Mouse (Mus musculus) hindbrain, embryonic 10.5 days (tissue): ENCODE measurements at regions not wholly inside any gene's neighbourhood (a gene's known extent, or its start where the extent isn't known, plus 50 kb on each side); places are given as distances from the start of the nearest gene placed in this dataset.

Experiments used
- DNase-seq: peaks from one replicate; pipeline ENCODE4 v3.0.0-alpha.2; 2017; ENCODE audit warnings: low spot score
- H3K27ac ChIP-seq: fragments of 300-500 bp; sonication (generic); 2 replicates; pipeline ENCODE4 v1.5.1; 2016; ENCODE audit warnings: mild to moderate bottlenecking, moderate library complexity
- H3K27me3 ChIP-seq: fragments of 300-500 bp; sonication (generic); 2 replicates; pipeline ENCODE4 v1.6.1; 2016; ENCODE audit warnings: mild to moderate bottlenecking; ENCODE audit not compliant: poor library complexity, insufficient read depth, severe bottlenecking
- H3K36me3 ChIP-seq: fragments of 300-500 bp; sonication (generic); 2 replicates; pipeline ENCODE4 v1.6.1; 2016; ENCODE audit warnings: mild to moderate bottlenecking, moderate library complexity
- H3K4me1 ChIP-seq: fragments of 300-500 bp; sonication (generic); replicated peaks from 2 replicates; pipeline ENCODE4 v1.6.1; 2016; ENCODE audit warnings: mild to moderate bottlenecking
- H3K4me3 ChIP-seq: fragments of 300-500 bp; sonication (generic); 2 replicates; pipeline ENCODE4 v1.5.1; 2016; ENCODE audit warnings: mild to moderate bottlenecking, moderate library complexity
- H3K9me3 ChIP-seq: fragments of 300-500 bp; sonication (generic); 2 replicates; pipeline ENCODE4 v1.6.1; 2016; ENCODE audit warnings: mild to moderate bottlenecking, moderate library complexity
- WGBS: fragments of 180-500 bp; shearing (Covaris S2); methylation state at CpG from one replicate; pipeline ENCODE4 v1.1.7; 2016; 5-methylcytosine and 5-hydroxymethylcytosine counted together

DNA sequence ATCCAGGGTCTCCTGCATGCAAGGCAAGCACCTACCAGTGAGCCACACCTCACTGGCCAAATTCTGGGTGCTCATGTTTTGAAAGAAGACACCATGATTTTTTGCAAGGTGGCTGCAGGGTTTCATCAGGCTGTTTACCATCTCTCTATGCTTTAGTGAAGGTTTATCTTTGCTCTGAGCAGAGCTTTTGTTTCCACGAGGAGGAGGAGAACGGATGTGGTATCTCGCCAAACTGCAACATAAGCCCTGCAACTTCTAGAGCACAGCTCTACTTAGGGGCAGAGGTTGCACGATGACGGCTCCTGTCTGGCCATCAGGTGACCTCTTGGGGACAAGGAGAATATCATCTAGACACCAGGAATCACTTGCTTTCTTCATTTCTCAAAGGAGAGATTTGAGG is 131.8 kb upstream of the Plxnc1 start:
- Histone ChIP-seq H3K4me3 (no peak overlapping the region), H3K27me3 (no peaks in the 10 kb centered on the region), H3K36me3 (no peaks in the 10 kb centered on the region), H3K27ac (no peak overlapping the region), H3K9me3 (no peaks in the 10 kb centered on the region), H3K4me1 (peaks cover 8% of the 10 kb centered on the region; the same call in 1 of the 2 replicates)
- no peak for DNase-seq
- WGBS = 85% methylated on average over 5 of the region's 5 CpGs

DNA sequence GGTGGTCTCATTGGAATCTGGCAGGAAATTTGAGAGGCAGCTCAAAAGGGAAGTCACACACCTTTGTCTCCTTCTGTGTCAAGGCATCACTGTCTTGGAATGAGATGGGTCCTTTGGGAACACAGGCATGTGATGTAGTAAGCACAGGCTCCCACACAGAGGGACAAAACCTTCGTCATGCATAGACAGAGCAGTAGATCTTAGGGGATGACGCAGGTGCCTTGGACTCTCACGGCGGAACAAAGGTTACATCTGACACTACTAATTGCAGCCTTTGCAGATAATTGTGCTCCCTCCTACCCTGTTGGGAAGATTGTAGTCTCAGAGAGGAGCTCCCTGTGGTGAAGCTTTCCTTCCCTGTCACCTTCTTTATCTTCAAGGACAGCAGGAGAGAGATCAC is 131.3 kb upstream of the Plxnc1 start:
- no peaks in the 10 kb centered on the region for H3K9me3 ChIP-seq
- H3K27me3 ChIP-seq = no peaks in the 10 kb centered on the region
- no peak overlapping the region for H3K27ac ChIP-seq
- H3K36me3 ChIP-seq = no peaks in the 10 kb centered on the region
- DNase-seq = no peak
- no peak overlapping the region for H3K4me3 ChIP-seq
- 79% methylated on average over 4 of the region's 4 CpGs for WGBS
- peaks cover 8% of the 10 kb centered on the region; the same call in 1 of the 2 replicates for H3K4me1 ChIP-seq

DNA sequence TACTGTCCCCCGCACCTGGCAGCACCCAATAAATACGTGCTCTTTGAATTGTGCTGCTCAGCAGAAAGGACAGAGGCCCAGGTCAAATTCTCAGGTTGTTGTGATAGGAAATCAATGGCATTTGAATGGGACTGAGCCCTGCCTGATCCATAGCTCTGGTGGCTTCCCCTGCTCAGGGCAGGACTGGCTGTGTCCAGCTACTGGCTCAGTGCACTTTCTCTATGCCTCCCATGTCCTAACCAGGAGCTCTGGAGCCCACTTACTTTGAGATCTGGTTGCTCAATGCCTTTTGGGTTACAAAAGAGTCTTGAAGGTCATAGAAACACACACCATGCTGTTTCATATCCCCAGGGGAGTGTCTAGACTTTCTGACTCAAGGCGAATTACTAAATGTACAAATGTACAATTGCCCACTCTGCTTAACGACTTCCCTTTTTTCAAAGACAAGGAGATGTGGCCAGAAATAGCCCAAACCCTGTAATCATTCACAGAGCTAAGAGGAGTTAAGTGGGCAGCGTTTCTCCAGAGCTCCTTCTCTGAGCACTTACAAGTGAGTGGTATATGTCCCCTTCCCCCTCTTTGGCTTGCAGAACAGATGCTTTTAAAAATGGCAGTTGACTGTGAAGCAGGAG is 130.4 kb upstream of the Plxnc1 start:
- H3K4me3 ChIP-seq = no peak overlapping the region
- H3K4me1 ChIP-seq = peaks cover 8% of the 10 kb centered on the region; the same call in 1 of the 2 replicates
- no peaks in the 10 kb centered on the region for H3K36me3 ChIP-seq
- no peaks in the 10 kb centered on the region for H3K27me3 ChIP-seq
- H3K27ac ChIP-seq = no peak overlapping the region
- no peaks in the 10 kb centered on the region for H3K9me3 ChIP-seq
- DNase-seq = no peak
- WGBS = 77% methylated on average over 5 of the region's 5 CpGs

DNA sequence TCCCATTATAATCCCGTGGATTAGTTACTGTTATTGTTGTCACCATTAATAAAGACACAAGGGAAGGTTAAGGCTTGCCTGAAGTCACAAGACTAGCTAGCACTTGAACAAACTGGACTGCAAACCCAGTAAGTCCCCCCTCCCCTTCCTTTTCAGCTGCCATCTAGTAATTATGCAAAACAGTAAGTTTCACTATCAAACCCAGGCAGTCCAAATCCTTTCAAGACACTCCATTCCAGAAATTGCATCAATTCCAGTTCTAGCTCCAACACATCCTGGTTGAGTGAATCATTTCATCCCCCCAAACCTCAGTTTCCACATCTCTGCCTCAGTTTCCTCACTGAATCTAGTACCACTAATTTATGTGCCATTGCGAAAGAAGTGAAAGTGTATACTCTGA is 129.7 kb upstream of the Plxnc1 start:
- DNase-seq = no peak
- Histone ChIP-seq H3K27ac (no peak overlapping the region), H3K9me3 (no peaks in the 10 kb centered on the region), H3K4me1 (peaks cover 8% of the 10 kb centered on the region; the same call in 1 of the 2 replicates), H3K36me3 (no peaks in the 10 kb centered on the region), H3K4me3 (no peak overlapping the region), H3K27me3 (no peaks in the 10 kb centered on the region)
- WGBS = 89% methylated on average over 2 of the region's 2 CpGs

DNA sequence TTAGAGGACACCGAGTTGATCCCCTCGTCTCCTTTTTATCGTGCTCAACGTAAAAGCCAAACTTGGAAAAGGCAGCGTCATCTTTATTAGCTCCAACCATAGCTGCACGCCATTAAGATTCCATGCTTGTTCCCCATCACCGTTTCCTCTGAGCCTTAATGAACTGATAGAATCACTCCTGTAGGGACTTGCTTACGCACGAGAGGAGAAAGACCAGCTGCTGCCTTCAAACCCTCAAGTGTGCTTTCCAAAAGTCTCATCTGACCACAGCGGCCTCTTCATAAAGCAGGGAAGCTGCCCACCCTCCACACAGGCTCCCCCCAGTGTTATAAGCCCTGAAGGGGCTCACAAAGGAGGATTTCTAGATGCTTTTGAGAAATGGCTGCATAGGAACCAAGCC is 123.3 kb upstream of the Plxnc1 start:
- WGBS = 87% methylated on average over 10 of the region's 10 CpGs
- Histone ChIP-seq H3K4me3 (no peak overlapping the region), H3K9me3 (no peaks in the 10 kb centered on the region), H3K27me3 (no peaks in the 10 kb centered on the region), H3K27ac (no peak overlapping the region), H3K4me1 (no peaks in the 10 kb centered on the region), H3K36me3 (no peaks in the 10 kb centered on the region)
- DNase-seq = no peak

DNA sequence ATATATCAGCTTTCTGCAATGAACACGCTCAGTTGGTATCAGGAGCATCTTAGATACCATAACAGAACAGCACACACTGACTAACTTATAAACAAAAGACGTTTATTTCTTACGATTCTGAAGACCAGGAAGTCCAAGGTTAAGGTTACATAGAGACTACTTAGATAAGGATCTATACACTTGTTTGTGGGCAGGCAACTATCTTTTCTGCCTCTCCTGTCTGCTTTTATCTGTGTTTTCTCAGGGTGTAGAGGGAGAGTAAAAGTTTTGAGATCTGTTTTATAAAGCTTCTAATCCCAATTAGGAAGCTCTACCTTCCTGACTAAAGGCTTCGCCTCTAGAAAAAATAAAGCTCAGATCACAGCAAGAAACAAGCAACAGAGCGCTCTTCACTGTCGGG is 122.1 kb upstream of the Plxnc1 start:
- DNase-seq = no peak
- Histone ChIP-seq H3K27me3 (no peaks in the 10 kb centered on the region), H3K9me3 (no peaks in the 10 kb centered on the region), H3K4me3 (no peak overlapping the region), H3K36me3 (no peaks in the 10 kb centered on the region), H3K4me1 (no peaks in the 10 kb centered on the region), H3K27ac (no peak overlapping the region)
- 86% methylated on average over 6 of the region's 6 CpGs for WGBS

DNA sequence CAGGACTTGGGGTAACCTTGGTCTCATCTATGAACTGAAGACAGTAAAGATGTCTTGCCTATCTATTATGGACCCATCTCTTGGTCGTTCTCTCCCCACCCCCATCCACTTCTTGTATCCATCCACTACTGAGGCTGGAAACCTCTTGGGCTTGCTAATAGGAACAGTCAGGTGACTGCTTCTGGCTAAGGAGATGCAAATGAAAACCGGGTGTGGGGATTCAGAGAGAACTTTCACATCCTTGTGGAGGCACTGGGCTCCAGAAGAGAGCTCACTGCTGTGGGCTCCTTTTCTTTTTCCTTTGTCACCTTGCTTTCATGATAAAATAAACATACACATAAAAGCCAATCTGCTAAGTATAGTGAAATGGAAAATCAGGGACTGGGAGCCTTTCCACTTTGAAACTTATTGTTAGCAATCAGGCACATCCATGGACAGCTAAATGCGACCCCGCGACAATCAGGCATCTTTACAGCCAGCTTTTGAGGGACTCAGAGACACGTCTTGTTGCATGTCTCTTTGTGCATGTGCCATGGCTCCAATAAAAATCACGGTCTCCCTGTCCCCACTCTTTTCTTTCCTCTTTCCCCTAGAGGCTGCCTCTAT is 115.0 kb upstream of the Plxnc1 start:
- 71% methylated on average over 7 of the region's 7 CpGs for WGBS

DNA sequence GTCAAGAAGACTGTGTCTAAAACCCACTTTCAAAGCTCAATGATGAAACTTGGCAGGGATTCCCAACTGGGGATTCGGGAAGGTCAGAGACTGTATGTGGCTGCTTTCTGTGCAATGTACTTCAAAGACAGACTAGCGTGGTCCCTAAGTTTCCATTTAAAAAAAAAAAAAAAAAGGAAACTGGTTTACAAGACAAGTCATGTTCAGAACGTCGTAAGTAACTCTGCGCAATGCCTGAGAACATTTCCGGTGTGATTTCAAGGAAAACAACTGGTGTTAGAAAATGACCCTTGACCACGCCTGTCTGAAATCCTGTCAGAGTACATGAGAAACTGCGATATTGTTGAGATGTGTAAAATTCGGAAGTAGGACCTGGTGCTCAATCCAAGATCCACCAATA is 114.4 kb upstream of the Plxnc1 start:
- no peak for DNase-seq
- no peak overlapping the region for H3K27ac ChIP-seq
- H3K36me3 ChIP-seq = no peaks in the 10 kb centered on the region
- H3K9me3 ChIP-seq = no peaks in the 10 kb centered on the region
- no peak overlapping the region for H3K4me3 ChIP-seq
- no peaks in the 10 kb centered on the region for H3K27me3 ChIP-seq
- no peaks in the 10 kb centered on the region for H3K4me1 ChIP-seq
- WGBS = 88% methylated on average over 9 of the region's 9 CpGs

More for the DNA sequence above, 115.0 kb upstream of the Plxnc1 start:
- Histone ChIP-seq H3K27ac (no peak overlapping the region), H3K4me3 (no peak overlapping the region), H3K9me3 (no peaks in the 10 kb centered on the region), H3K4me1 (no peaks in the 10 kb centered on the region), H3K36me3 (no peaks in the 10 kb centered on the region), H3K27me3 (no peaks in the 10 kb centered on the region)
- no peak for DNase-seq

DNA sequence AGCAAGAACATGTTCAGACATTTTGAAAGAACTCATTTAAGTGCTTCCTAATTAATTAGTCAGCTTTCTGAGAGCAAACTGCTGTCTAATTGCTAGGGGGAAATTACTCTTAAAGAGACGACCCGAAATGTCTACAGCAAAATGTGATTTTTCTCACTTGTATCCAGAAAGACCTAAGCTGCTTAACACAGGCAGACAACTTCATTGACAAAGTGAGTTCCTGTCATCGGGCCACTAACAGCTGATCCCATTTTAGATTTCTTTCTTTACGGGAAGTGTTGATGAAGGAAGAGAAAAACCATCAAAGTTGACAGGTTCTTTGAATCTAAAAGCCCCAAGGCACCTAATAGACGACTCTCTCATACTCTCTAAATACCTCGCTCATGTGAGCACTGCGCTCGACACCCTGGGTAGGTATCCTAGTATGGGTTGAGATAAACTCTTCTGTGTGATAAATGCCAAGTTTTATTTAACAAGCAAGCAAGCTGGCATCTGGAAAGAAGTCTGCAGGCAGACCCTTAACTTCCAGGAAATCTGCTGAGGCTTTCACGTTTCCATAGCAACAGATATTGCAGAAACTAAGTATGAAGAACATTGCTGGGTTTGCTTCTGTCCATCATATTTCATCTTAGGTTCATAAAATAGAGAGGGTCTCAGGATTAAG is 112.5 kb upstream of the Plxnc1 start:
- H3K27ac ChIP-seq = no peak overlapping the region
- H3K36me3 ChIP-seq = no peaks in the 10 kb centered on the region
- WGBS = 81% methylated on average over 9 of the region's 9 CpGs
- DNase-seq = no peak
- no peak overlapping the region for H3K4me3 ChIP-seq
- no peaks in the 10 kb centered on the region for H3K9me3 ChIP-seq
- H3K4me1 ChIP-seq = peaks cover 7% of the 10 kb centered on the region
- H3K27me3 ChIP-seq = no peaks in the 10 kb centered on the region

DNA sequence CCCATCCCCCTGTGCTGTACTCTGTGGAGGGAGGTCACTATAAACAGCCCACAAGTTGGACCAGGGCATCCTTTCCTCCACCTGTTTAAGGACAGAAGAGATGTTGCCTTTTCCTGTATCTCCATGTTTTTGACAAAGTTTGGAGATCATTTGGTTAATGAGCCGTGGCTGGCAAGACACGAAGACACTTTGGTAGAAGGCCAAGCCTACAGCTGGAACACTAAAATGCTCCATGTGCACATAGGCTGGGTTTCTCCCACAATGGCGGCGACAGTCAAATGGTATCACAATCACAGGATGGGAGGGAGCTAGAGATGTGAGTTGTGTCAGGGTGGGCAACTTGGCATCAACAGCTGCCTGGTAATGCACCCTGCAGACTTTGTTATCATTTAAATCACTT is 111.9 kb upstream of the Plxnc1 start:
- peaks cover 7% of the 10 kb centered on the region for H3K4me1 ChIP-seq
- H3K36me3 ChIP-seq = no peaks in the 10 kb centered on the region
- no peak for DNase-seq
- 92% methylated on average over 4 of the region's 4 CpGs for WGBS
- H3K27ac ChIP-seq = no peak overlapping the region
- no peak overlapping the region for H3K4me3 ChIP-seq
- no peaks in the 10 kb centered on the region for H3K27me3 ChIP-seq
- no peaks in the 10 kb centered on the region for H3K9me3 ChIP-seq

DNA sequence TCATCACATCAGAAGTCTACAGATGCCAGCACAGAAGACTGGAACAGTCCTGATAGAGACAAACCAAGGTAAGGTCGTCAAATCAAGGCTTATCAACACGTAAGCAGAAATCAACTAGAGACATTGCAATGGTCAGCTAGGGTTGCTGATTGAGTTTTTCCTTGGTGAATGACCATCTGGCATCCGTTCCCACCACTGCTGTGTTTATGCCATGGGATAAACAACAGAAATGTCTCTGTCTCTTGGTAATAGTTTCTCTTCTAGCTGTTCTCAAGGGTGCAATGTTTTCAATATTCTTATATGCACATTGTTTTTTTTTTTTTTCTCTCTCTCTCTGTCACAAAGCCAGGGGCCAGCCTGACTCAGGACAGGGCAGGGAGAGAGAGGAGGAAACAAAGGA is 110.2 kb upstream of the Plxnc1 start:
- Histone ChIP-seq H3K4me3 (no peak overlapping the region), H3K27me3 (no peaks in the 10 kb centered on the region), H3K4me1 (peaks cover 7% of the 10 kb centered on the region), H3K27ac (no peak overlapping the region), H3K9me3 (no peaks in the 10 kb centered on the region), H3K36me3 (no peaks in the 10 kb centered on the region)
- WGBS = 83% methylated on average over 3 of the region's 3 CpGs
- DNase-seq = no peak

DNA sequence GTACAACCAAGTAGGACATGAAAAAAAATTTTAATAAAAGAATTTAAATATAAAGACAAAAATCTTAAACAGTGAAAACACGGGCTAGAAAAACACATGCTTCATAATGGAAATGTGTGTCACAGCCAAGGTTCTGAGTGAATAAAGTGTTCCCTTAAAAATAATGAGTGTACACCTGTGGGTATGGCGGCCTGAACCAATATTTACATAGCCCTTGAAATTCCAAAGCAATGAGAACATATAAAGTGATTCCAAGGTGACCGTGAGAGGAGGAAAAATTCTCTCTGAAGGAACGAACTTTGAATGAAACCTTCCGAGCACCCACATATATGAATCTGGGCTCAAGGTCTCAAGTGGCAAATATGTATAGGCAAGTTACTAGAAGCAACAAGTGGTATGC is 104.2 kb upstream of the Plxnc1 start:
- no peaks in the 10 kb centered on the region for H3K36me3 ChIP-seq
- no peak overlapping the region for H3K4me3 ChIP-seq
- H3K27me3 ChIP-seq = no peaks in the 10 kb centered on the region
- H3K9me3 ChIP-seq = no peaks in the 10 kb centered on the region
- no peak for DNase-seq
- H3K27ac ChIP-seq = no peak overlapping the region
- H3K4me1 ChIP-seq = peaks cover 15% of the 10 kb centered on the region
- 92% methylated on average over 5 of the region's 5 CpGs for WGBS

DNA sequence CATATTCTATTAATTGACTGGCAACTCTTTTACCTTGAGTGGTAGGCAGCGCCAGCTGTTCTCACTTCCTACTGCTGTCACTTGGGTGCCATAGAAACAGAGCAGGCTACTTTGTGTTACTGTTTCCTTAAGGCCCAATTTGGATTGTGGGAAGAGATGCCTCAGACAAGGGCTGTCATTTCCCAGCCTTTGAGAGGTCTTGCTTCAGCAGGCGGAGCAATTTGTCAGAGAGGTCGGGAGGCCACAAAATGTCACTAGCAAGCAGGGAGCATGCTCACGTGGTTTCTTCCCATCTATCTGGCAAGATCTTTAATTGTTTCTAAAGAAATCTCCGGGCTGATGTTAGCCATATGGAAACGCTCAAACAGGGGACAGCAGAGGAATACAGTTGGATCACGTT is 99.3 kb upstream of the Plxnc1 start:
- H3K27me3 ChIP-seq = no peaks in the 10 kb centered on the region
- no peaks in the 10 kb centered on the region for H3K9me3 ChIP-seq
- DNase-seq = peak; percentile 17
- H3K27ac ChIP-seq = no peak overlapping the region
- peaks cover 14% of the 10 kb centered on the region for H3K4me1 ChIP-seq
- H3K36me3 ChIP-seq = no peaks in the 10 kb centered on the region
- 30% methylated on average over 7 of the region's 7 CpGs for WGBS
- H3K4me3 ChIP-seq = no peak overlapping the region
